Mouse (Mus musculus): Measurements from ENCODE around the gene Ppm1d.

DNA sequence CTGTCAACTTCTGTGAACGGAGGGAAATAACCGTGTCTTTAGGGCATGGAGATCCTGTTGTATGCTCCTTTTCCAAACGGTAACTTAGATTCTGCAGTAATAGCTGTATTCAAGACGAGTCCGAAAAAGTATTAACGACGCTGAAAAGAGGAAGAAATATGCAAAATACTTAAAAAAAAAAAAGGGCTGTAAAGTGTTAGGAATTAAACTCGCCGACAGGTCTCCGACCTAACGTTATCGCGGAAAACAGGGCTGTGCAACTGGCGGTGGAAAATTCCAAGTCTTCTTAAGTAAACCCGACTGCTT, 684 bp upstream of the Ppm1d start:
- TF ChIP-seq CTCF (IDR thresholded peaks at IDR 0.05; ENCODE audit: extremely low read depth, insufficient read depth, insufficient read length, insufficient replicate concordance): no peak
- no peak for TF ChIP-seq POLR2A (IDR thresholded peaks at IDR 0.05; ENCODE audit: low read depth, low read length)
